Mouse (Mus musculus): Measurements from ENCODE around the gene Lrrc28. TPM values are rescaled to one million over a fixed set of nuclear protein-coding genes. Genes with fewer than 3 reads are reported as not detected.

Lrrc28 gene
- total and polyA plus RNA-seq, 3 experiments = 9.7 to 16.0 TPM; not detected in 1

GRCm38 (mm10) chr7:67511606-67512005 is 133.5 kb downstream of the Lrrc28 start:
- Histone ChIP-seq H3K4me1 (ENCODE audit: control insufficient read depth in 1 of 2, insufficient read depth in 2 of 2, low read length in 2 of 2) (no peaks in the 10 kb centered on the region), H3K27me3 (ENCODE audit: control insufficient read depth in 1 of 2, insufficient read depth in 2 of 2, low read length in 2 of 2) (no peaks in the 10 kb centered on the region), H3K9me3 (replicated peaks; ENCODE audit: insufficient read depth, low read length) (no peaks in the 10 kb centered on the region), H3K9ac (ENCODE audit: control insufficient read depth, low read depth, low read length, poor library complexity, severe bottlenecking) (no peak overlapping the region), H3K36me3 (ENCODE audit: control insufficient read depth in 1 of 2, insufficient read depth in 2 of 2, low read length in 2 of 2) (no peaks in the 10 kb centered on the region), H3K27ac (ENCODE audit: control insufficient read depth, low read depth, low read length) (no peak overlapping the region), H3K4me3 (ENCODE audit: control insufficient read depth in 1 of 2, insufficient read depth in 1 of 2, low read depth in 2 of 2, low read length in 2 of 2) (no peak overlapping the region), H3K79me2 (ENCODE audit: control insufficient read depth, insufficient read depth, low read length, poor library complexity) (no peaks in the 10 kb centered on the region)
- DNase-seq (ENCODE audit: low read depth, low spot score) = no peak
- TF ChIP-seq ETS1 (IDR thresholded peaks at IDR 0.05; ENCODE audit: low read depth, low read length) (no peak), GABPA (IDR thresholded peaks at IDR 0.05; ENCODE audit: low read depth, low read length) (no peak)

GRCm38 (mm10) chr7:67503281-67504010 is 141.6 kb downstream of the Lrrc28 start:
- H3K27ac ChIP-seq (ENCODE audit: control insufficient read depth, low read depth, low read length) = no peak overlapping the region
- peaks cover 0 to 1% of the 10 kb centered on the region in 2 experiments; a peak in 2 of 4 replicates for H3K27me3 ChIP-seq (ENCODE audit: control insufficient read depth in 1 of 2, insufficient read depth in 2 of 2, low read length in 2 of 2)
- no peak overlapping the region for H3K9ac ChIP-seq (ENCODE audit: control insufficient read depth, low read depth, low read length, poor library complexity, severe bottlenecking)
- H3K79me2 ChIP-seq (ENCODE audit: control insufficient read depth, insufficient read depth, low read length, poor library complexity) = no peaks in the 10 kb centered on the region
- H3K4me1 ChIP-seq (ENCODE audit: control insufficient read depth in 1 of 2, insufficient read depth in 2 of 2, low read length in 2 of 2) = no peaks in the 10 kb centered on the region
- H3K9me3 ChIP-seq (replicated peaks; ENCODE audit: insufficient read depth, low read length) = no peaks in the 10 kb centered on the region
- no peak for DNase-seq (ENCODE audit: low read depth, low spot score)
- H3K36me3 ChIP-seq (ENCODE audit: control insufficient read depth in 1 of 2, insufficient read depth in 2 of 2, low read length in 2 of 2) = no peaks in the 10 kb centered on the region
- TF ChIP-seq ZKSCAN1 (IDR thresholded peaks at IDR 0.05; ENCODE audit: low read depth, low read length) = no peak
- no peak for TF ChIP-seq POLR2AphosphoS2 (IDR thresholded peaks at IDR 0.05; ENCODE audit: low read length)
- TF ChIP-seq USF1 (IDR thresholded peaks at IDR 0.05; ENCODE audit: low read depth, low read length) = no peak
- TF ChIP-seq UBTF (IDR thresholded peaks at IDR 0.05; ENCODE audit: borderline replicate concordance, insufficient read depth, low read depth, low read length) = no peak
- no peak for TF ChIP-seq E2F4 (IDR thresholded peaks at IDR 0.05; ENCODE audit: borderline replicate concordance, low read depth, low read length)
- TF ChIP-seq CTCF (IDR thresholded peaks at IDR 0.05 in 2 of 3, conservative IDR thresholded peaks at IDR 0.05 in 1 of 3; ENCODE audit: control insufficient read depth in 1 of 3, insufficient read depth in 1 of 3, low read depth in 2 of 3, low read length in 3 of 3, poor library complexity in 1 of 3, severe bottlenecking in 1 of 3) = no peak
- no peak overlapping the region for H3K4me3 ChIP-seq (ENCODE audit: control insufficient read depth in 1 of 2, insufficient read depth in 1 of 2, low read depth in 2 of 2, low read length in 2 of 2)

DNA sequence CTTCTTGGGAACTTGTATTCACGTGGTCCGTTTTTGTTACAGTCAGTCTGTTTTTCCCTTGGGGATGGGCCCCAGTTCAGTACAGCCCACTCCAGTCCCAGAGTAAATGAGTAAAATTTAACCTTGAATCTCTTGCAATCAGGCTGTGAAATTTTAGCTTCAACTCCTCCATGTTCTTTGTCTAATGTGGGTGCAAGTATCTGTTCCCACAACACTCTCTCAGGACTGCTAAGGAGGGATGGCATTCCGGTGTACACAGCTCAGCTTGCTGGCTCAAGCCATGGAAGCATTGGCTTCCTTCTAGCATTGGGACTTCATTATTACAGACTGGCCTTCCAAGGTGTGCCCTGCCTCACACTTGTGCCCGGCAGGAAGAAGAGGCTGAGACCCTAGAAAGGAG is 142.4 kb downstream of the Lrrc28 start:
- no peaks in the 10 kb centered on the region for H3K79me2 ChIP-seq (ENCODE audit: control insufficient read depth, insufficient read depth, low read length, poor library complexity)
- peaks cover 0 to 1% of the 10 kb centered on the region in 2 experiments; a peak in 2 of 4 replicates for H3K27me3 ChIP-seq (ENCODE audit: control insufficient read depth in 1 of 2, insufficient read depth in 2 of 2, low read length in 2 of 2)
- no peaks in the 10 kb centered on the region for H3K4me1 ChIP-seq (ENCODE audit: control insufficient read depth in 1 of 2, insufficient read depth in 2 of 2, low read length in 2 of 2)
- DNase-seq (ENCODE audit: low read depth, low spot score) = no peak
- TF ChIP-seq MAZ (IDR thresholded peaks at IDR 0.05; ENCODE audit: low read depth, low read length) = no peak
- TF ChIP-seq ZMIZ1 (IDR thresholded peaks at IDR 0.05; ENCODE audit: low read depth, low read length) = no peak
- no peak for TF ChIP-seq ZKSCAN1 (IDR thresholded peaks at IDR 0.05; ENCODE audit: low read depth, low read length)
- TF ChIP-seq CHD2 (IDR thresholded peaks at IDR 0.05; ENCODE audit: low read length) = no peak
- TF ChIP-seq SMC3 (IDR thresholded peaks at IDR 0.05; ENCODE audit: low read depth, low read length) = no peak
- no peak overlapping the region for H3K27ac ChIP-seq (ENCODE audit: control insufficient read depth, low read depth, low read length)
- H3K9ac ChIP-seq (ENCODE audit: control insufficient read depth, low read depth, low read length, poor library complexity, severe bottlenecking) = no peak overlapping the region
- H3K4me3 ChIP-seq (ENCODE audit: control insufficient read depth in 1 of 2, insufficient read depth in 1 of 2, low read depth in 2 of 2, low read length in 2 of 2) = no peak overlapping the region
- no peaks in the 10 kb centered on the region for H3K36me3 ChIP-seq (ENCODE audit: control insufficient read depth in 1 of 2, insufficient read depth in 2 of 2, low read length in 2 of 2)
- H3K9me3 ChIP-seq (replicated peaks; ENCODE audit: insufficient read depth, low read length) = no peaks in the 10 kb centered on the region
